Mouse (Mus musculus) layer of hippocampus, adult 2 months (tissue): Measurements from ENCODE around the gene Pml. TPM values are rescaled to one million over a fixed set of nuclear protein-coding genes. Genes with fewer than 3 reads are reported as not detected.
"Not testable (repeated sequence)": the region's sequence is repeated elsewhere in the genome, so short reads cannot be mapped to it uniquely, and the experiment has no call there.

Experiments
- DNase-seq, 2 experiments: peaks; one replicate each; pipeline ENCODE4 v3.0.0; 2022; ENCODE audit warnings: low spot score in 2 of 2
- H3K27ac ChIP-seq: fragments of 200-600 bp; 2 replicates; pipeline ENCODE4 v1.8.1; 2022
- H3K4me3 ChIP-seq: fragments of 200-600 bp; 2 replicates; pipeline ENCODE4 v1.8.1; 2022; ENCODE audit warnings: mild to moderate bottlenecking
- CTCF ChIP-seq: fragments of 200-600 bp; conservative IDR thresholded peaks from 2 replicates; pipeline ENCODE4 v1.8.1; 2022; ENCODE audit warnings: antibody characterized with exemption, mild to moderate bottlenecking, moderate library complexity
- total RNA-seq, 2 experiments: library from RNA; stranded (reverse); gene quantifications; 2 replicates each; pipeline ENCODE4 v1.2.3; 2021

The Pml gene
- total RNA-seq, 2 experiments from 2014 or later = 11.9 to 14.2 TPM

DNA sequence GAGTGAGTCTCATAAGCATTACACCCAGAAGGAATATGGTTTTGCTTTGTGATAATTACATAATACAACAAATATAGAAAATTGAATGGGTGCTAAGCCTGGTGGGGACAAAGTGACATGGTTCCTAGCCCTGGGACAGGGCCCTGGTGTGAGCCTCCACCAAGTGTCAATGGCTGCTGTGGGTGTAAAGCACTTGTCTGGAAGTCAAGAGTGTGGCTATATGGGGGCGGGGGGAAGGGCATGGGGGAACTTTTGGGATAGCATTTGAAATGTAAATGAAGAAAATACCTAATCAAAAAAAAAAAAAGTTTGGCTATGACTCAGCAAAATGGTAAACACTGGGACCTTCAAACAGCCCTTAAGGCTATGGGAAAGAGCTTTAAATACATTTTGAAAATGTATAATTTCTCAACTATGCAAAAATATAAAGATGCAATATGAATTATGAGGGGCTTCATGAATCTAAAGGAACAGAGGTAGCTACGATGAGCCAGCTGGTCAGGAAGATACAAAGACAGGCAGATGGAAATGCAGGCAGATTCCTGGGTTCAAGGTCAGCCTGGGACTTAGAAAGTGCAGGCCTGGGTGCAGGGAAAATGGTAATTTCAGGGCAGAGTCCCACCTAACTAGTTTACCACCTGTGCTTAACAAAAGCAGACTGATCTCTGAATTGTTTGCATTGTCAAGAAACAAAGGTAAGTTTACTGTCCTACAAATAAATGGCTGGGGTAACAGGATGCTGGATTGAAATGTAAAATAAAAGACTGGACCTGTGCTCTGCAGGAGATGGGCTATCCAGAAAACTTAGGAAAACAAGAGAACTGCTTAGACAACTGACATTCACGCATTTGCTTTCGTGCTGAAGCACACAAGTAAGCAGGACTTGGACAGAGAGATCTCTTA is 29.5 kb upstream of the Pml start:
- no peak for TF ChIP-seq CTCF
- no peak for DNase-seq
- H3K4me3 ChIP-seq = no peak overlapping the region

DNA sequence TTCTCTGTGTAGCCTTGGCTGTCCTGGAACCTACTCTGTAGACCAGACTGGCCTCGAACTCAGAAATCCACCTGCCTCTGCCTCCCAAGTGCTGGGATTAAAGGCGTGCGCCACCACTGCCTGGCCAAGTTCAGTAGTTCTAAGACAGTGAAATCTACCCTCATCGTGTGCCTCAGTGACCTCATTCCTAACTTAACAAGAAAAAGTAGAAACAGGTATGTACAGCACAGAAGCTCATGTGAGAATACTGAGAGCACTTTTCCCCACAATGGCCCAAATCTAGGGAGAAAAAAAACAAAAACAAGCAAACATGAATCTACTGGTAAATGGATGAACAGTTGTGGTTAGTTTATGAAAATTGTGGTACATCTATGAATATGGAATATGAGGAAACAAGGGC is 28.7 kb upstream of the Pml start:
- DNase-seq = no peak
- Histone ChIP-seq H3K4me3 (no peak overlapping the region), H3K27ac (no peak overlapping the region)
- no peak for TF ChIP-seq CTCF

More for the DNA sequence above, 29.5 kb upstream of the Pml start:
- no peak overlapping the region for H3K27ac ChIP-seq

DNA sequence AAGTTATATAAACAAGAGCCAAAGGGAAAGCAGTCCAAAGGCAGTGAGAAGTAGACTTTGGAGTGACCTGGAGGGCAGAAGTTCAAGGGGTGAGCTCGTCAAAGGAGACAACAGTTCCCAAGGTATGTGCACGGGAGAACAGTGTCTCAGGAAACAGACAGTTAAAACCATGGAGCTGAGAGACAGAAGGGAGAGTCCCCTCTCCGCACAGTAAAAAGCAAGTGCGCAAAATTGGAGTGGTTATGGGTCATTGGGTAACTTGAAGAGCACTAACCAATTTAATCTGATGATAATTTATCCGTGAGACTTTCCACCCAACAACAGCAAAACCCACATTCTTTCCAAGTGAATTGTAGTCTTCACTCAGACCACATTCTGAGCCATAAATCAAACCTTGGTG is 26.8 kb upstream of the Pml start:
- no peak overlapping the region for H3K27ac ChIP-seq
- no peak overlapping the region for H3K4me3 ChIP-seq
- TF ChIP-seq CTCF = no peak
- no peak for DNase-seq

DNA sequence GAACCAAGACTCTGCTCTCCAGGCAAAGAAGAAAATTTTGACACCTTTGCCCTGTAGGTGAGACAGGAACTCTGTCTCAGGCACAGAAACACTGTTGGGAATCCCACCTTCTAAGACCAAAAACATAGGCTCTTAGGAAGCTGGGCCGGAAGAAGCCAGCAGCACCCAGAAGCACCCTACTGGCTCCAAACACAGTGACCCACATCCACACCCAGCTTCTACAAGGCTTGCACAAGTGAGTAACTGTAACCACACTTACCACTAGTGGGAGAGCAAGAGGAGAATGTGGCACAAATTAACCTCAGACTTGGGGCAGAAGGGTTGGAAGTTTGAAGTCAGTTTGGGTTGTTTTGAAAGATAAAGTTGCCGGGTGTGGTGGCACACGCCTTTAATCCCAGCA is 26.2 kb upstream of the Pml start:
- Histone ChIP-seq H3K4me3 (no peak overlapping the region), H3K27ac (peak overlapping the region; percentile 67; the same call in 1 of the 2 replicates)
- no peak for TF ChIP-seq CTCF
- no peak for DNase-seq

DNA sequence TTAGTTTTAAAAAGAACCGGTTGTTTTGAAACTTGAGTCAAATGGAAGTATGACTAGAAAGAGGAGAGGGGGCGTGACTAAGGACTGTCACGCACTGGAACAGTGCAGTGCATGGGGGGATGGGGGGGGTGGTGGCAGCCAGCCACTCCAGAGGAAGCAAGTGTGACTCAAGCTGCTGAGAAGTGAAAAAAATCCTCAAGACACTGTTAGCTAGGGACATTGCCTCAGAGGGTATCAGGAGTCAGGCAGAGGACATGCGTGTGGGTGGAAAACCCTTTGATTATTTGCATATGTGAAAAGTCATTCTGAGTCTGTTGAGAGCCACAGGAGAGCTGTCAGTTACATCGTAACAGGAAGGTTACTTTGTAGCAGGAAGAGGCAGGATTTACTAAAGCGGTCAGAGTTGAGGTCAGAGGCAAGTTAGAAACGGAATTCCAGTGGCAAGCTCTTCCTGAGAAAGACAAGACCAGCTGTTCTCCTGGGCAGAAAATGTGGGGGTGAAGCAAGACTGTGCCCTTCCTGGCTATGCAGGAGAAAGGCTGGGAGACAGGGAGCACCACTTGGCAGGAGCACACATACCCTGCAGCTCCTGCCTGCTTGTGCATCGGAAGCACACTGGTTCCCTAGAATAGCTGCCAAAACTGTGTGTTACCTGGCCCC is 25.7 kb upstream of the Pml start:
- no peak overlapping the region for H3K4me3 ChIP-seq
- no peak for TF ChIP-seq CTCF
- peak overlapping the region; percentile 67; the same call in 1 of the 2 replicates for H3K27ac ChIP-seq
- no peak for DNase-seq

DNA sequence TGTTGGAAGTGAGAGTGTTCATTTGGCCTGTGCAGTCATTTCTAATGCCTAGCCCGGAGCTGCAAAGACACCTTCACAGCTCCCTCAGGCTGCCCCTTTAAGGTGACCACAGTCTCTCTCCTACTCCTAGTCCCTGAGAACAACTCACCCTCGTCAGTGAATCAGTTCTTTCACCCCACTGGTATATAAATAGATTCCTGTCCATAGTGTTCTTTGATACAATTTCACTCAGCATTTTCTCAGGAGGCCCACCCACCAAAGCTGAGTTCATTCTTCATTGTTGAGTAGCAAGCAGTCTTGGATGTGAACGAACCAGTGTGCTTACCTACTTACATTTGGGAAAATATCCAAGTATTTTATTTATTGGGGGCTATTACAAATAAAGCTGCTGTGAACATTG is 25.0 kb upstream of the Pml start:
- no peak for DNase-seq
- Histone ChIP-seq H3K27ac (no peak overlapping the region; the same call in 1 of the 2 replicates), H3K4me3 (no peak overlapping the region)
- no peak for TF ChIP-seq CTCF

DNA sequence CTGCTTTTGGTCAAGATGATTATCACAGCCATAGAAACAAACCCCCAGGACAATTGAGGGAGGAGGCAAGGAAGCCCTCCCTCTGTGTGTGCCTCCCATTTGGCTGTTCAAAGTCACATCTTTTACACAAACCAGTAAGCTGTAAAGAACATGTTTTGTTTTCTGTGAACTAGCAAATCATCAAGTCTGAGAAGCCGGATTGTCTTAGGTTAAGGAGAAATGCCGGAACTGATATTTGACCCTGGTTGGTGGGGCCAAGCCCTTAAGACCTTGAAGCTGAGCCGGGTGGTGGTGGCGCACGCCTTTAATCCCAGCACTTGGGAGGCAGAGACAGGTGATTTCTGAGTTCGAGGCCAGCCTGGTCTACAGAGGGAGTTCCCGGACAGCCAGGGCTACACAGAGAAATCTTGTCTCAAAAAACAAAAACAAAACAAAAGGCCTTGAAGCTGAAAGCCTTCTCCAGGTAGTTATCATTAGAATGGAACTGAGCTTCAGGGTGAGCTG is 24.6 kb upstream of the Pml start:
- Histone ChIP-seq H3K4me3 (no peak overlapping the region), H3K27ac (no peak overlapping the region)
- TF ChIP-seq CTCF = no peak
- no peak for DNase-seq

DNA sequence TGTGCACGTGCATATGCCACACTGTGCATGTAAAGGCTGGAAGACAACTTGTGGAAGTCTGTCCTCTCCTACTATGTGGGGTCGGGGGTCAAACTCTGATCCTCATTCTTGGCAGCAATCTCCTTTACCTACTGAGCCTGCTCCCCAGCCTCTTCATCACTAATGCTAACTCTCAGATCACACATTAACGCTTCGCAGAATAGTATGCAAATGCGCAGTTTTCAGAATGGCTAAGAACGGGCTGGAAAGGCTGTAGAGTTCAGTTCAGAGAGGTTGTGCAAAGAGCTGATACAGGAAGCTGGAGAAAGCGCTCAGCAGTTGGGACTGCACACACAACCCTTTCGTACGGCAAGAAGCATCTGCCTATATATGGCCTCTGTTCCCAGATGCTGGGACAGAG is 23.3 kb upstream of the Pml start:
- TF ChIP-seq CTCF = no peak
- Histone ChIP-seq H3K27ac (no peak overlapping the region), H3K4me3 (no peak overlapping the region)

DNA sequence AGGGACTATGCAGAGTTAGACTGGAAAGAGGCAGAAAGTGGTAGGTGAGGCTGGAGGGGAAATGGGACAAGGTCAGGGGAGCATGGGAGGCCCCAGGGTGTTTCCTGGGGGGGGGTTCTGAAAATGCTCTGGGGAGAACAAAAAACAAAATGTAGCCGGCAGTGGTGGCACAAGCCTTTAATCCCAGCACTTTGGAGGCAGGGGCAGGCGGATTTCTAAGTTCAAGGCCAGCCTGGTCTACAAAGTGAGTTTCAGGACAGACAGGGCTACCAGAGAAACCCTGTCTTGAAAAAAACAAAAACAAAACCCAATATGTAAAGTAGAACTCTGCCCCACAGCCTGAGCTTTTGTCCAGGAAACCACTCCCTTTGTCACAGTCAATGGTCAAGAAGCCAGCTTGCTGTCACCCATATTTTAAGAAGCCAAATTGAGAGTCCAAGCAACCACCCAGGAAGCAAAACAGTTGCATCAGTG is 22.5 kb upstream of the Pml start:
- TF ChIP-seq CTCF = no peak
- no peak overlapping the region for H3K27ac ChIP-seq
- no peak for DNase-seq
- no peak overlapping the region for H3K4me3 ChIP-seq

More for the DNA sequence above, 23.3 kb upstream of the Pml start:
- DNase-seq = no peak

DNA sequence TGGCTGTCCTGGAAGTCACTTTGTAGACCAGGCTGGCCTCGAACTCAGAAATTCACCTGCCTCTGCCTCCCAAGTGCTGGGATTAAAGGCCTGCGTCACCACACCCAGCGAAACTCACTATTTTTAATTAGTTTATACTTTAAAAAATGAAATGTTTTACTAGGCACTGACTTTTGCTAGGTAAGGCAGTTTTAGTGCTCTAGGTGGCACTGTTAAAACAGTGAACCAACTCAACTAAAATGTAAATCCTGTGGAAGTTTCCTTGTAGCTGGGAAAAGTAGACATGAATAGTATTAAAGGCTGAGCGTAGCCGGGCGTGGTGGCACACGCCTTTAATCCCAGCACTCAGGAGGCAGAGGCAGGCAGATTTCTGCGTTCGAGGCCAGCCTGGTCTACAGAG is 22.0 kb upstream of the Pml start:
- not testable (repeated sequence) for H3K27ac ChIP-seq
- peak; percentile 55 for TF ChIP-seq CTCF

DNA sequence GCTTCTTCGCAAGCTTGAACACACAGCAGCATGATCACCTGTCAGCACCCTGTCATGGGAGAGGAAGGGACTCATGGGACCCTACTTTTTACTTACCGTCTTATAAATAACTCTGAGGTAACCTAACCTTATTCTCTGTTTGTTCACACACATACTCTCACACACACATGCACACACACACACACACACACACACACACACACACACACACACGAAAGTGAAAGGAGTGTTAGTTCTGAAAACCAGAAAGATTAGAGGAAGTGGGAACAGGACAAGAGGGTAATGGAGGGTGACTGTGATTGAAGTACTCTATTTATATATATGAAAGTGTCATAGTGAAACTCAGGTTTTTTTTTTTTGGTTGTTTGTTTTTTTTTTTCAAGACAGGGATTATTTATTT is 21.5 kb upstream of the Pml start:
- no peak overlapping the region for H3K4me3 ChIP-seq
- no peak overlapping the region for H3K27ac ChIP-seq
- no peak for DNase-seq
- TF ChIP-seq CTCF = no peak

More for the DNA sequence above, 22.0 kb upstream of the Pml start:
- not testable (repeated sequence) for H3K4me3 ChIP-seq, DNase-seq

DNA sequence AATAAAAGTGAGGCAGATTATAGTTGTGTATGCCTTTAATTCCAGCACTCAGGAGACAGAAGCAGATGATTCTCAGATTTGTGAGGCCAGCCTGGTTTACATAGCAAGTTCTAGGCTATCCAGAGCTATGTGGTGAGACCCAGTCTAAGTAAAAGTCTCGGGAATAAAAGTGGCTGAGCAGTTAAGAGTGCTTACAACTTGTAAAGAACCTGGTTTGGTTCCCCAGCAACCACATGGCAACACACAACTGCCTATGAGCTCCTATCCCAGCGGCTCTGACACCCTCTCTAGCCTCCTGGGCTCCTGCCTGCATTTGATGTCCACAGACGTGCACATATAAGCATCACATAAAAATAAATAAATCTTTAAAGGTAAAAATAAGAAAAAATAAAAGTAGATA is 20.5 kb upstream of the Pml start:
- Histone ChIP-seq H3K27ac (no peak overlapping the region), H3K4me3 (no peak overlapping the region)
- TF ChIP-seq CTCF = no peak
- no peak for DNase-seq

DNA sequence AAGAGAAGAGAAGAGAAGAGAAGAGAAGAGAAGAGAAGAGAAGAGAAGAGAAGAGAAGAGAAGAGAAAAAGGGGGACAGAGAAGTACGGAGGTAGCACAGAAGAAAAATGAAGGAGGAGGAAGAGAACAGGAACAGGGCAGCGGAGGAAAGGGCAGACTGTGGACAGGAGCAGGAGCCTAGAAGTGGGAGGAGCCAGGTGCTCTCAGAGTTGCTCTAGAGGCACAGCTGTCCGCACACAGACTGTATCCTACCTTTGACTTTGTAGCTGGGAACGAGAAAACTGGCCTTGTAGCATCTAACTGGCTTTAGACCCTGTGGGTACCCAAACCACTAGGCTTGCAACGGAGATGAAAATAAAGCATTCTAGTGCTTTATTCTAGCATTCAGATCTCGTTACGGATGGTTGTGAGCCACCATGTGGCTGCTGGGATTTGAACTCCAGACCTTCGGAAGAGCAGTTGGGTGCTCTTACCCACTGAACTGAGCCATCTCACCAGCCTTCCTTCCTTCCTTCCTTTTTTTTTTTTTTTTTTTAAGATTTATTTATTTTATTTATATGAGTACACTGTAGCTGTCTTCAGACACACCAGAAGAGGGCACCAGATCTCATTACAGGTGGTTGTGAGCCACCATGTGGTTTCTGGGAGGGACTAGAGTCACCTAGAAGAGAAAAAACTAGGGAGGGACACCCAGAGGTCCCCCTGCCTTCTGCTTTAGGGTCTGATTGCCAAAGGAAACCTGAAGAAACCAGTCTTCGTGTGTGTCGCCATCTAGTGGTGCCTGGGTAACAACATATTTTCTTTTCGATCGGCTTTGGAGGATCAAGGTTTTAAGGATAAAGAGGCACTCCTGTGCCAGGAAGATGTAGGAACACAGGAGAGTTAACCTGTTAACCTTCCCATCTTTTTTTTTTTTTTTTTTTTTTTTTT is 19.1 kb upstream of the Pml start:
- Histone ChIP-seq H3K27ac (no peak overlapping the region), H3K4me3 (no peak overlapping the region)
- DNase-seq = peak in 1 of 2 experiments; percentile 59
- peak; percentile 81 for TF ChIP-seq CTCF
